In the genomic region with DNA sequence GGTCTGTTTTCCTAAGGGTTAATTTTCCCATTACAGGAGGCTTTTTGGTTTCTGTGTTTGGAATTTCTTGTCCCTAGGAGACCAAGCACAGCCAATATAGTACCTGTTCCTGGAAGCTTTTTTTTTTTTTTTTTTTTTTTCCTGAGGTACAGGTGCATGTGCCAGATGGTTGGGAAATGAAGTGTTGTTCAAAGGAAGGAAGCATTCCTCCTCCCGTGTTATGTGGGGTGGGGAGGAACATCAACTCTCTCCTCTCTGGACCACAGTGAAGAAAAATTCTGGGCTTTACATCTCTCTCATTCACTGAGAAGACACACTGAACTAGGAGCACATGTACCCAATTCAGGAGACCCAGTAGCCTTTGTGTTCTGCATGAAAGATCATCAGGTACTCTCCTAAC, we compare ENCODE assay signal across 9 mouse cellular contexts. TPM values are rescaled to one million over a fixed set of nuclear protein-coding genes. Genes with fewer than 3 reads are reported as not detected.
DNase-seq lines count a peak whose midpoint lies in the region; ATAC-seq and TF ChIP-seq lines count a peak whose summit lies in the region.
"Had no signal": no experiment of that assay in that cellular context is flagged by ENCODE, and none has a peak within 500 bp of the region (broad histone marks: within the 10 kb centered on the region; RNA-seq: fewer than 3 reads in every experiment).

No protein-coding gene starts in this region.

- in situ Hi-C loops in CH12.LX (cut with MboI; ENCODE audit: low pct_ligation_motif_present, low pct_unique_long_range_greater_than_20kb, low sequenced_read_pairs) = no loop called here

- no peak for TF ChIP-seq POLR2A in CH12.LX (IDR thresholded peaks at IDR 0.05; ENCODE audit: low read depth, low read length)

- H3K9me3 ChIP-seq in heart, embryonic 10.5 days = no peaks in the 10 kb centered on the region
- no peaks in the 10 kb centered on the region for H3K9me3 ChIP-seq in CH12.LX (replicated peaks; ENCODE audit: low read length)
- no peaks in the 10 kb centered on the region for H3K9me3 ChIP-seq in forebrain, postnatal 0 days (ENCODE audit: low read length)
- no peaks in the 10 kb centered on the region for H3K9me3 ChIP-seq in liver, postnatal 0 days (ENCODE audit: low read length)

- dilution Hi-C loops in CH12.LX (cut with MboI; ENCODE audit: extremely low pct_ligation_motif_present, extremely low pct_unique_long_range_greater_than_20kb, low sequenced_read_pairs) = no loop called here

- H3K36me3 ChIP-seq in heart, embryonic 10.5 days = peaks cover 43% of the 10 kb centered on the region
- peaks cover 17 to 45% of the 10 kb centered on the region in 2 experiments for H3K36me3 ChIP-seq in CH12.LX (replicated peaks in 1 of 2; ENCODE audit: control insufficient read depth in 1 of 2, insufficient read depth in 1 of 2, low read length in 1 of 2)
- peaks cover 31% of the 10 kb centered on the region for H3K36me3 ChIP-seq in forebrain, postnatal 0 days (ENCODE audit: insufficient read depth)
- peaks cover 18% of the 10 kb centered on the region for H3K36me3 ChIP-seq in liver, postnatal 0 days (replicated peaks; ENCODE audit: insufficient read depth, low read length)

- 77% methylated on average over 1 of the region's 1 CpGs for WGBS in heart, embryonic 10.5 days
- WGBS in forebrain, postnatal 0 days = 32% methylated on average over 1 of the region's 1 CpGs
- WGBS in liver, postnatal 0 days (ENCODE audit: insufficient replicate concordance) = 55% methylated on average over 1 of the region's 1 CpGs

- H3K9ac ChIP-seq in CH12.LX (ENCODE audit: insufficient read depth, low read depth) = no peak overlapping the region
- H3K9ac ChIP-seq in forebrain, postnatal 0 days = peak overlapping the region; percentile 94; the same call in 1 of the 2 replicates
- no peak overlapping the region for H3K9ac ChIP-seq in liver, postnatal 0 days (replicated peaks)

- peaks cover 20% of the 10 kb centered on the region for H3K79me2 ChIP-seq in CH12.LX (replicated peaks; ENCODE audit: control insufficient read depth, extremely low read depth, insufficient read depth, poor library complexity, severe bottlenecking)

- H3K27ac ChIP-seq in heart, embryonic 10.5 days = no peak overlapping the region
- H3K27ac ChIP-seq in CH12.LX (ENCODE audit: insufficient read depth, low read depth) = no peak overlapping the region
- H3K27ac ChIP-seq in forebrain, postnatal 0 days (ENCODE audit: low read depth, low read length) = no peak overlapping the region
- H3K27ac ChIP-seq in liver, postnatal 0 days (ENCODE audit: low read depth) = no peak overlapping the region

- no peak for TF ChIP-seq EP300 in CH12.LX (IDR thresholded peaks at IDR 0.05; ENCODE audit: low read length)
- no peak for TF ChIP-seq EP300 in liver, postnatal 0 days (IDR thresholded peaks at IDR 0.05; ENCODE audit: low read depth)

- TF ChIP-seq CTCF in CH12.LX (conservative IDR thresholded peaks at IDR 0.05 in 1 of 2, IDR thresholded peaks at IDR 0.05 in 1 of 2; ENCODE audit: low read depth in 2 of 2, low read length in 2 of 2) = no peak
- no peak for TF ChIP-seq CTCF in forebrain, postnatal 0 days (IDR thresholded peaks at IDR 0.05; ENCODE audit: low read depth)
- TF ChIP-seq CTCF in liver, postnatal 0 days (IDR thresholded peaks at IDR 0.05; ENCODE audit: low read depth) = no peak

- DNase-seq in heart, embryonic 10.5 days (ENCODE audit: low spot score) = no peak
- no peak for DNase-seq in heart, adult 18-20 months
- DNase-seq in CH12.LX (ENCODE audit: extremely low read depth) = no peak
- no peak for DNase-seq in forebrain, postnatal 0 days
- DNase-seq in liver, postnatal 0 days = no peak
- no peak for DNase-seq in thymus, postnatal 14 days
- DNase-seq in embryo, embryonic 9.5 days (ENCODE audit: extremely low spot score) = no peak
- no peak for DNase-seq in cerebellum, adult 8-10 months
- DNase-seq: heart, postnatal 14 days had no signal

- TF ChIP-seq RAD21 in CH12.LX (IDR thresholded peaks at IDR 0.05; ENCODE audit: low read depth, low read length) = no peak

- peak overlapping the region; percentile 98; the same call in 1 of the 2 replicates for H3K4me3 ChIP-seq in heart, embryonic 10.5 days
- no peak overlapping the region for H3K4me3 ChIP-seq in CH12.LX (replicated peaks in 1 of 3; ENCODE audit: low read depth in 2 of 3, low read length in 2 of 3, poor library complexity in 1 of 3)
- no peak overlapping the region for H3K4me3 ChIP-seq in forebrain, postnatal 0 days (ENCODE audit: low read depth, low read length)
- no peak overlapping the region for H3K4me3 ChIP-seq in liver, postnatal 0 days (ENCODE audit: low read depth, low read length)

- ATAC-seq in forebrain, postnatal 0 days = no peak
- no peak for ATAC-seq in liver, postnatal 0 days

- no peaks in the 10 kb centered on the region for H3K27me3 ChIP-seq in heart, embryonic 10.5 days (ENCODE audit: insufficient read depth, poor library complexity, severe bottlenecking)
- H3K27me3 ChIP-seq in CH12.LX (replicated peaks) = no peaks in the 10 kb centered on the region
- no peaks in the 10 kb centered on the region for H3K27me3 ChIP-seq in forebrain, postnatal 0 days (ENCODE audit: insufficient read depth, low read length)
- H3K27me3 ChIP-seq in liver, postnatal 0 days (ENCODE audit: insufficient read depth, low read length) = no peaks in the 10 kb centered on the region

- H3K4me2 ChIP-seq in CH12.LX (ENCODE audit: insufficient read depth, low read depth, poor library complexity, severe bottlenecking) = 0 out of 2 replicates have a peak overlapping the region, but pooled peaks have one; percentile 60
- H3K4me2 ChIP-seq in forebrain, postnatal 0 days (ENCODE audit: low read depth) = peak overlapping the region; percentile 95
- peak overlapping the region; percentile 94 for H3K4me2 ChIP-seq in liver, postnatal 0 days (ENCODE audit: low read depth, low read length)

- H3K4me1 ChIP-seq in heart, embryonic 10.5 days = peaks cover 45% of the 10 kb centered on the region
- peaks cover 6 to 24% of the 10 kb centered on the region in 2 experiments; a peak in 3 of 4 replicates for H3K4me1 ChIP-seq in CH12.LX (ENCODE audit: control insufficient read depth in 1 of 2, insufficient read depth in 2 of 2)
- peaks cover 24% of the 10 kb centered on the region for H3K4me1 ChIP-seq in forebrain, postnatal 0 days (ENCODE audit: insufficient read depth)
- peaks cover 30% of the 10 kb centered on the region for H3K4me1 ChIP-seq in liver, postnatal 0 days (ENCODE audit: insufficient read depth)

TF ChIP-seq in CH12.LX, 34 proteins besides CTCF, POLR2A, EP300 and RAD21 (continues in another document):
- TF ChIP-seq ZNF384 (IDR thresholded peaks at IDR 0.05; ENCODE audit: low read depth, low read length) = no peak
- no peak for TF ChIP-seq JUN (IDR thresholded peaks at IDR 0.05; ENCODE audit: insufficient read depth, low read depth, low read length)
- no peak for TF ChIP-seq MYC (IDR thresholded peaks at IDR 0.05; ENCODE audit: low read depth, low read length)

RNA-seq across cellular contexts. Expression of a gene that starts 1.6 kb away (rescaled TPM):
- 31.0 and 34.3 TPM in 2 replicates for polyA plus RNA-seq in heart, embryonic 10.5 days (2016; fragmentation: Nextera tagmentation; extraction: Ambion mirVana)
- 10 to 100 TPM; 16.6 to 17.2 TPM for total RNA-seq in heart, adult 18-20 months (2021)
- total RNA-seq in CH12.LX (2012; rRNA removed) (19.9 and 20.1 TPM in 2 replicates), CH12.LX (2014; rRNA removed) (15.3 and 15.9 TPM in 2 replicates)
- polyA plus RNA-seq in CH12.LX (2012; ENCODE audit: insufficient read length, low read depth) = 17.4 TPM in 2 replicates
- total RNA-seq in forebrain, postnatal 0 days (2014; rRNA removed) = 118 and 129 TPM in 2 replicates
- polyA plus RNA-seq in forebrain, postnatal 0 days (2015; fragmentation: Nextera tagmentation; extraction: Ambion mirVana) = 95.9 and 108 TPM in 2 replicates
- 7.2 and 7.3 TPM in 2 replicates for polyA plus RNA-seq in liver, postnatal 0 days (2015; fragmentation: Nextera tagmentation; extraction: Ambion mirVana)

RNA-seq across cellular contexts. Expression of a gene that starts 1.8 kb away (rescaled TPM):
- polyA plus RNA-seq in heart, embryonic 10.5 days (2016; fragmentation: Nextera tagmentation; extraction: Ambion mirVana) = 76.5 and 87.9 TPM in 2 replicates
- total RNA-seq in heart, adult 18-20 months (2021) = 10 to 100 TPM; 41.0 to 42.8 TPM
- 43.7 and 45.8 TPM in 2 replicates for total RNA-seq in CH12.LX (2012; rRNA removed)
- total RNA-seq in CH12.LX (2014; rRNA removed) = 40.3 and 46.9 TPM in 2 replicates
- polyA plus RNA-seq in CH12.LX (2012; ENCODE audit: insufficient read length, low read depth) = 123 and 147 TPM in 2 replicates
- 82.2 and 90.1 TPM in 2 replicates for total RNA-seq in forebrain, postnatal 0 days (2014; rRNA removed)
- polyA plus RNA-seq in forebrain, postnatal 0 days (2015; fragmentation: Nextera tagmentation; extraction: Ambion mirVana) = 158 and 159 TPM in 2 replicates
- 33.7 and 33.8 TPM in 2 replicates for polyA plus RNA-seq in liver, postnatal 0 days (2015; fragmentation: Nextera tagmentation; extraction: Ambion mirVana)

RNA-seq across cellular contexts. Expression of a gene that starts 12.0 kb away (rescaled TPM):
- polyA plus RNA-seq in heart, embryonic 10.5 days (2016; fragmentation: Nextera tagmentation; extraction: Ambion mirVana) = 0.07 and 2.4 TPM in 2 replicates
- total RNA-seq in heart, adult 18-20 months (2021) = not detected
- total RNA-seq in CH12.LX (2012; rRNA removed) (0.21 TPM in 1 of 2 replicates, not detected in the other), CH12.LX (2014; rRNA removed) (not detected in 2 replicates)
- polyA plus RNA-seq in CH12.LX (2012; ENCODE audit: insufficient read length, low read depth) = 0.11 TPM in 1 of 2 replicates, not detected in the other
- total RNA-seq in forebrain, postnatal 0 days (2014; rRNA removed) = 0.24 and 0.69 TPM in 2 replicates
- 0.10 and 0.42 TPM in 2 replicates for polyA plus RNA-seq in forebrain, postnatal 0 days (2015; fragmentation: Nextera tagmentation; extraction: Ambion mirVana)
- 59.0 and 64.1 TPM in 2 replicates for polyA plus RNA-seq in liver, postnatal 0 days (2015; fragmentation: Nextera tagmentation; extraction: Ambion mirVana)
- total RNA-seq: heart, postnatal 14 days had no signal

RNA-seq across cellular contexts. Expression of a gene that starts 36.2 kb away (rescaled TPM):
- 10.9 and 12.7 TPM in 2 replicates for polyA plus RNA-seq in heart, embryonic 10.5 days (2016; fragmentation: Nextera tagmentation; extraction: Ambion mirVana)
- total RNA-seq in heart, adult 18-20 months (2021) = 10 to 100 TPM; 38.1 to 40.3 TPM
- total RNA-seq in CH12.LX (2012; rRNA removed) (15.3 and 15.8 TPM in 2 replicates), CH12.LX (2014; rRNA removed) (3.5 and 4.3 TPM in 2 replicates)
- polyA plus RNA-seq in CH12.LX (2012; ENCODE audit: insufficient read length, low read depth) = 45.9 and 51.0 TPM in 2 replicates
- total RNA-seq in forebrain, postnatal 0 days (2014; rRNA removed) = 22.3 and 32.6 TPM in 2 replicates
- 4.7 and 7.7 TPM in 2 replicates for polyA plus RNA-seq in forebrain, postnatal 0 days (2015; fragmentation: Nextera tagmentation; extraction: Ambion mirVana)
- 2.0 and 2.7 TPM in 2 replicates for polyA plus RNA-seq in liver, postnatal 0 days (2015; fragmentation: Nextera tagmentation; extraction: Ambion mirVana)

RNA-seq across cellular contexts. Expression of a gene that starts 44.3 kb away (rescaled TPM):
- 9.7 and 10.7 TPM in 2 replicates for polyA plus RNA-seq in heart, embryonic 10.5 days (2016; fragmentation: Nextera tagmentation; extraction: Ambion mirVana)
- 100 to 1,000 TPM; 365 to 392 TPM for total RNA-seq in heart, adult 18-20 months (2021)
- total RNA-seq in CH12.LX (2012; rRNA removed) (8.4 and 11.1 TPM in 2 replicates), CH12.LX (2014; rRNA removed) (5.7 and 7.7 TPM in 2 replicates)
- polyA plus RNA-seq in CH12.LX (2012; ENCODE audit: insufficient read length, low read depth) = 8.6 and 12.1 TPM in 2 replicates
- total RNA-seq in forebrain, postnatal 0 days (2014; rRNA removed) = 34.0 and 41.6 TPM in 2 replicates
- 48.2 and 50.0 TPM in 2 replicates for polyA plus RNA-seq in forebrain, postnatal 0 days (2015; fragmentation: Nextera tagmentation; extraction: Ambion mirVana)
- polyA plus RNA-seq in liver, postnatal 0 days (2015; fragmentation: Nextera tagmentation; extraction: Ambion mirVana) = 8.5 and 11.2 TPM in 2 replicates

Comparison
In these comparisons a context has a peak if more than half of its experiments do, and no peak if none do; other contexts are left out.
1. RNA of a gene that starts 12.0 kb away (polyA plus RNA-seq): 59.0 to 64.1 TPM in liver, postnatal 0 days; 0.07 to 2.4 TPM in heart, embryonic 10.5 days, 0.11 TPM in CH12.LX and 0.10 to 0.42 TPM in forebrain, postnatal 0 days; every median in the first group is over 10 times any median in the second.
2. Peak in every context shown above with its lines, with median percentiles within 50 percentile points of each other: H3K4me2 ChIP-seq.